Mouse (Mus musculus) small intestine, adult 2 months (tissue): ENCODE data around the gene Vegfd.

Experiments
- CTCF ChIP-seq: fragments of 200-500 bp; IDR thresholded peaks from 2 replicates; pipeline ENCODE4 v1.5.1; 2012; ENCODE audit warnings: low read depth, mild to moderate bottlenecking, control low read depth, inconsistent platforms, low read length, moderate library complexity, mixed read lengths; ENCODE audit not compliant: insufficient replicate concordance, insufficient read length; ENCODE audit errors: extremely low read depth
- POLR2A ChIP-seq: fragments of 200-500 bp; IDR thresholded peaks from 2 replicates; pipeline ENCODE4 v1.6.1; 2012; ENCODE audit warnings: low read depth, mild to moderate bottlenecking, control low read depth, inconsistent platforms, low read length, moderate library complexity

- TF ChIP-seq POLR2A (no peak), CTCF (no peak)
These were observed 76.0 kb downstream of the Vegfd start for GRCm38 (mm10) chrX:164449201-164449600.
